In genomic region chrX:42352610-42353254, GRCm38 (mm10) we compare ENCODE assay signal across 19 mouse cellular contexts.
DNase-seq lines count a peak whose midpoint lies in the region; ATAC-seq lines count a peak whose summit lies in the region.
"Had no signal": no experiment of that assay in that cellular context is flagged by ENCODE, and none has a peak within 500 bp of the region (broad histone marks: within the 10 kb centered on the region; RNA-seq: fewer than 3 reads in every experiment).

No protein-coding gene starts in this region.

- H3K4me1 ChIP-seq in midbrain, embryonic 13.5 days (replicated peaks): no peaks in the 10 kb centered on the region
- peaks cover 10% of the 10 kb centered on the region; the same call in 1 of the 2 replicates for H3K4me1 ChIP-seq in midbrain, embryonic 10.5 days
- H3K4me1 ChIP-seq in forebrain, embryonic 11.5 days (replicated peaks; ENCODE audit: control insufficient read depth, insufficient read depth, low read length): no peaks in the 10 kb centered on the region
- H3K4me1 ChIP-seq in forebrain, embryonic 14.5 days (ENCODE audit: control insufficient read depth, insufficient read depth, low read length): 0 out of 2 replicates have a peak, but pooled peaks cover 4% of the 10 kb centered on the region
- H3K4me1 ChIP-seq: embryonic facial prominence, embryonic 10.5 days; heart, embryonic 13.5 days; hindbrain, embryonic 12.5 days had no signal

- no peak overlapping the region for H3K27ac ChIP-seq in midbrain, embryonic 13.5 days
- H3K27ac ChIP-seq in midbrain, embryonic 10.5 days (replicated peaks): no peak overlapping the region; the same call in 1 of the 2 replicates
- peak overlapping the region; percentile 39; the same call in 1 of the 2 replicates for H3K27ac ChIP-seq in forebrain, embryonic 11.5 days (ENCODE audit: low read depth, low read length)
- H3K27ac ChIP-seq in forebrain, embryonic 14.5 days (ENCODE audit: low read depth, low read length): peak overlapping the region; percentile 44; the same call in 1 of the 2 replicates
- H3K27ac ChIP-seq: embryonic facial prominence, embryonic 10.5 days; gastrocnemius, adult 2 months; heart, embryonic 13.5 days; hindbrain, embryonic 12.5 days had no signal

- 0 out of 2 replicates have a peak, but pooled peaks cover 3% of the 10 kb centered on the region for H3K27me3 ChIP-seq in midbrain, embryonic 13.5 days
- H3K27me3 ChIP-seq in midbrain, embryonic 10.5 days (ENCODE audit: low read depth, poor library complexity, severe bottlenecking): peaks cover 3% of the 10 kb centered on the region; the same call in 1 of the 2 replicates
- H3K27me3 ChIP-seq in forebrain, embryonic 11.5 days (ENCODE audit: control insufficient read depth, insufficient read depth, low read length): no peaks in the 10 kb centered on the region
- H3K27me3 ChIP-seq in forebrain, embryonic 14.5 days (replicated peaks; ENCODE audit: control insufficient read depth, insufficient read depth, low read length): no peaks in the 10 kb centered on the region
- H3K27me3 ChIP-seq: heart, embryonic 13.5 days; hindbrain, embryonic 12.5 days had no signal

- no peak for DNase-seq in midbrain, embryonic 10.5 days (ENCODE audit: low spot score)
- DNase-seq in forebrain, embryonic 11.5 days (ENCODE audit: low spot score): no peak
- peak; percentile 60 for DNase-seq in forebrain, embryonic 14.5 days (ENCODE audit: low spot score)
- DNase-seq in B cell, adult 2 months: no peak
- no peak for DNase-seq in thymus, postnatal 4 days
- DNase-seq: adrenal gland, postnatal 10 days; cerebellum, adult 18-20 months; cerebellum, adult 9-11 months; gastrocnemius, adult 2 months; gastrocnemius, postnatal 36 days; heart, adult 11 months; heart, postnatal 36 days had no signal

- ATAC-seq in midbrain, embryonic 13.5 days: peak; percentile 67
- peak; percentile 94 for ATAC-seq in forebrain, embryonic 11.5 days (replicated peaks; ENCODE audit: low FRiP score)
- peak; percentile 96 for ATAC-seq in forebrain, embryonic 14.5 days
- ATAC-seq: hindbrain, embryonic 16.5 days; inflammation-experienced regulatory T-cells, adult 6 months; intestine, postnatal 0 days had no signal

- no peak overlapping the region for H3K4me2 ChIP-seq in midbrain, embryonic 13.5 days (replicated peaks)
- no peak overlapping the region for H3K4me2 ChIP-seq in forebrain, embryonic 11.5 days (ENCODE audit: low read depth, low read length, severe bottlenecking)
- no peak overlapping the region for H3K4me2 ChIP-seq in forebrain, embryonic 14.5 days (ENCODE audit: low read length)
- H3K4me2 ChIP-seq: heart, embryonic 13.5 days; hindbrain, embryonic 12.5 days had no signal

- no peak overlapping the region for H3K9ac ChIP-seq in midbrain, embryonic 13.5 days (replicated peaks)
- H3K9ac ChIP-seq in forebrain, embryonic 11.5 days (ENCODE audit: low read length): no peak overlapping the region
- H3K9ac ChIP-seq in forebrain, embryonic 14.5 days (ENCODE audit: low read length): no peak overlapping the region
- H3K9ac ChIP-seq: heart, embryonic 13.5 days; hindbrain, embryonic 12.5 days had no signal

- WGBS in midbrain, embryonic 13.5 days: 69% methylated on average over 5 of the region's 5 CpGs
- 75% methylated on average over 5 of the region's 5 CpGs for WGBS in midbrain, embryonic 10.5 days
- WGBS in forebrain, embryonic 11.5 days: 57% methylated on average over 5 of the region's 5 CpGs
- 35% methylated on average over 5 of the region's 5 CpGs for whole genome bisulfite sequencing in forebrain, embryonic 14.5 days

- H3K9me3 ChIP-seq in midbrain, embryonic 13.5 days: no peaks in the 10 kb centered on the region
- no peaks in the 10 kb centered on the region for H3K9me3 ChIP-seq in midbrain, embryonic 10.5 days (replicated peaks)
- no peaks in the 10 kb centered on the region for H3K9me3 ChIP-seq in forebrain, embryonic 11.5 days (ENCODE audit: control insufficient read depth, low read length)
- no peaks in the 10 kb centered on the region for H3K9me3 ChIP-seq in forebrain, embryonic 14.5 days (replicated peaks; ENCODE audit: control insufficient read depth, low read length)
- H3K9me3 ChIP-seq: embryonic facial prominence, embryonic 10.5 days; heart, embryonic 13.5 days; hindbrain, embryonic 12.5 days had no signal

- H3K36me3 ChIP-seq in midbrain, embryonic 13.5 days: no peaks in the 10 kb centered on the region
- no peaks in the 10 kb centered on the region for H3K36me3 ChIP-seq in midbrain, embryonic 10.5 days
- no peaks in the 10 kb centered on the region for H3K36me3 ChIP-seq in forebrain, embryonic 11.5 days (ENCODE audit: control insufficient read depth, insufficient read depth, low read length)
- no peaks in the 10 kb centered on the region for H3K36me3 ChIP-seq in forebrain, embryonic 14.5 days (ENCODE audit: control insufficient read depth, insufficient read depth, low read length)
- H3K36me3 ChIP-seq: embryonic facial prominence, embryonic 10.5 days; heart, embryonic 13.5 days; hindbrain, embryonic 12.5 days had no signal

- no peak overlapping the region for H3K4me3 ChIP-seq in midbrain, embryonic 13.5 days (replicated peaks)
- H3K4me3 ChIP-seq in midbrain, embryonic 10.5 days: no peak overlapping the region
- no peak overlapping the region for H3K4me3 ChIP-seq in forebrain, embryonic 11.5 days (ENCODE audit: low read depth, low read length)
- no peak overlapping the region for H3K4me3 ChIP-seq in forebrain, embryonic 14.5 days (ENCODE audit: low read depth, low read length)
- H3K4me3 ChIP-seq: embryonic facial prominence, embryonic 10.5 days; gastrocnemius, adult 2 months; heart, embryonic 13.5 days; hindbrain, embryonic 12.5 days had no signal

Comparison
In these comparisons a context has a peak if more than half of its experiments do, and no peak if none do; other contexts are left out.
1. H3K27ac ChIP-seq: peak in forebrain, embryonic 11.5 days (single experiment) and forebrain, embryonic 14.5 days (single experiment); none in midbrain, embryonic 13.5 days (single experiment) and midbrain, embryonic 10.5 days (single experiment).
2. Peak in every context shown above with its lines, with median percentiles within 50 percentile points of each other: ATAC-seq.